Mouse (Mus musculus) G1E (cell line): Measurements from ENCODE around the gene Ei24.

Source experiments
- CTCF ChIP-seq: IDR thresholded peaks from 2 replicates; pipeline ENCODE4 v1.5.1; 2012; ENCODE audit warnings: low read depth, low read length, inconsistent platforms, mixed read lengths
- GATA1 ChIP-seq: IDR thresholded peaks from 2 replicates; pipeline ENCODE4 v1.6.1; 2012; ENCODE audit warnings: borderline replicate concordance, low read length, inconsistent platforms, mixed read lengths

DNA sequence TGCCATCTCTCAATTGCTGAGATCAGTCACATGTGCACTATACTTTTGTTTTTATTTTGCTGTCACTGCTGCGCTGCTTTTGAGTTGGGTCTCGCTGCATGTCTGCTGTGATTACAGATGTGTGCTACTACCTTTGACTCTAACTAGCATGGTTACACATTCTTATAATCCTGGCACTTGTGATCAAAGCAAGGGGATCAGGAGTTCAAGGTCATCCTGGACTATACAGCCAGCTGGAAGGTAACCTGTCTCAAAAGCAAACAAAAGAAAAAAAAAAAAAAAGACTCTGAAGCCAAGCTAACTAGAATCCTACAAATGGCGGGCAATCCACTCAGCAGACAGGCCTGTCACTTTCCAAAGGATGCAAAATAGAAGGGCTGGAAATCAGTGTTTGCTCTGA lies 5.0 kb downstream of the Ei24 start:
- TF ChIP-seq CTCF: no peak
- no peak for TF ChIP-seq GATA1
